Mouse (Mus musculus) erythroblast, adult 5-6 weeks (primary cell): ENCODE results near the gene Lcp1. TPM values are rescaled to one million over a fixed set of nuclear protein-coding genes. Genes with fewer than 3 reads are reported as not detected.
A peak's percentile ranks its signal among the peaks of the same experiment; 100 is the strongest.

Experiments
- ATAC-seq: replicated peaks from 2 replicates; pipeline ENCODE4 v1.8.0; 2016; ENCODE audit warnings: moderate number of reproducible peaks, mild to moderate bottlenecking, moderate TSS enrichment, inconsistent platforms; ENCODE audit not compliant: poor library complexity, low FRiP score, severe bottlenecking
- total RNA-seq, 2 experiments: library from RNA; stranded (forward) in 1 of 2; stranded (reverse) in 1 of 2; fragments of 150-400 nt in 1 of 2; fragments of 200-764, 138-1000 nt in 1 of 2; gene quantifications; 2 replicates each; pipeline versions ENCODE4 v1.2.3 to v1.2.4; 2015 to 2017; ENCODE audit warnings: low replicate concordance in 2 of 2

The Lcp1 gene
- total RNA-seq, 2 experiments from 2014 or later, result 135 to 249 TPM

GRCm38 (mm10) chr14:75192858-75193257 lies 62.0 kb downstream of the Lcp1 start:
- no peak for ATAC-seq

- no peak for ATAC-seq
Observed at GRCm38 (mm10) chr14:75195530-75195929, 64.6 kb downstream of the Lcp1 start.

- peak; percentile 77; the same call in 1 of the 2 replicates for ATAC-seq
Observed at GRCm38 (mm10) chr14:75197027-75197426, 66.1 kb downstream of the Lcp1 start.

- no peak for ATAC-seq
Observed at GRCm38 (mm10) chr14:75197660-75198059, 66.8 kb downstream of the Lcp1 start.

- ATAC-seq, result no peak
Observed at GRCm38 (mm10) chr14:75205363-75206051, 74.6 kb downstream of the Lcp1 start.

- ATAC-seq, result no peak
Observed at GRCm38 (mm10) chr14:75206307-75206706, 75.4 kb downstream of the Lcp1 start.

GRCm38 (mm10) chr14:75208572-75209151 lies 77.8 kb downstream of the Lcp1 start:
- no peak for ATAC-seq

- ATAC-seq, result no peak
Observed at GRCm38 (mm10) chr14:75213752-75214151, 82.9 kb downstream of the Lcp1 start.

- no peak for ATAC-seq
Observed at GRCm38 (mm10) chr14:75218843-75219242, 87.9 kb downstream of the Lcp1 start.

- ATAC-seq, result no peak
Observed at GRCm38 (mm10) chr14:75219250-75219913, 88.5 kb downstream of the Lcp1 start.

- no peak for ATAC-seq
Observed at GRCm38 (mm10) chr14:75222386-75222785, 91.5 kb downstream of the Lcp1 start.

- ATAC-seq, result no peak
Observed at GRCm38 (mm10) chr14:75227453-75228084, 96.7 kb downstream of the Lcp1 start.

GRCm38 (mm10) chr14:75229834-75230233 lies 98.9 kb downstream of the Lcp1 start:
- ATAC-seq, result peak; percentile 78

GRCm38 (mm10) chr14:75233070-75233469 lies 102.2 kb downstream of the Lcp1 start:
- ATAC-seq, result no peak

- ATAC-seq, result no peak
Observed at GRCm38 (mm10) chr14:75235552-75235951, 104.7 kb downstream of the Lcp1 start.

GRCm38 (mm10) chr14:75235955-75236635 lies 105.2 kb downstream of the Lcp1 start:
- ATAC-seq, result no peak

GRCm38 (mm10) chr14:75236636-75237003 lies 105.7 kb downstream of the Lcp1 start:
- ATAC-seq, result no peak

- no peak for ATAC-seq
Observed at GRCm38 (mm10) chr14:75237096-75237495, 106.2 kb downstream of the Lcp1 start.

GRCm38 (mm10) chr14:75238054-75238692 lies 107.3 kb downstream of the Lcp1 start:
- no peak for ATAC-seq

GRCm38 (mm10) chr14:75242087-75242486 lies 111.2 kb downstream of the Lcp1 start, which contains the start of gene Cpb2:
Gene Cpb2 (plus strand): TSS chr14:75242287.
- ATAC-seq, result no peak
